Mouse (Mus musculus) lung, postnatal 36 days (tissue): Measurements from ENCODE around the gene C2cd5.

Experiments
- DNase-seq: peaks from one replicate; pipeline ENCODE4 v3.0.0; 2022; ENCODE audit warnings: mixed read lengths

Gene C2cd5

GRCm38 (mm10) chr6:142967407-142967806 lies 132.5 kb downstream of the C2cd5 start:
- no peak for DNase-seq

- peak; percentile 42 for DNase-seq
Observed at GRCm38 (mm10) chr6:142964531-142965385, 135.2 kb downstream of the C2cd5 start.

GRCm38 (mm10) chr6:142964076-142964530 lies 135.8 kb downstream of the C2cd5 start, which contains the start of gene St8sia1:
TSS of gene St8sia1 (minus strand) at chr6:142964452.
- no peak for DNase-seq

- no peak for DNase-seq
Observed at GRCm38 (mm10) chr6:142963480-142964075, 136.4 kb downstream of the C2cd5 start.

- DNase-seq, result no peak
Observed at GRCm38 (mm10) chr6:142962881-142963280, 137.1 kb downstream of the C2cd5 start.

- DNase-seq, result no peak
Observed at GRCm38 (mm10) chr6:142962476-142962875, 137.5 kb downstream of the C2cd5 start.

- DNase-seq, result no peak
Observed at GRCm38 (mm10) chr6:142961721-142962455, 138.1 kb downstream of the C2cd5 start.
